Mouse (Mus musculus): ENCODE results near the gene Grap.

Grap gene

GRCm38 (mm10) chr11:61656148-61656850 is 3.2 kb downstream of the Grap start:
- no peak for DNase-seq (ENCODE audit: extremely low spot score, low spot score)

GRCm38 (mm10) chr11:61657432-61657831 is 4.4 kb downstream of the Grap start:
- DNase-seq (ENCODE audit: extremely low spot score, low spot score): no peak

GRCm38 (mm10) chr11:61658360-61658922 is 5.4 kb downstream of the Grap start:
- DNase-seq (ENCODE audit: extremely low spot score, low spot score): no peak

- DNase-seq (ENCODE audit: extremely low spot score, low spot score): no peak
Observed at GRCm38 (mm10) chr11:61659011-61659858, 6.2 kb downstream of the Grap start.

- no peak for DNase-seq (ENCODE audit: extremely low spot score, low spot score)
Observed at GRCm38 (mm10) chr11:61660001-61660400, 6.9 kb downstream of the Grap start.

- no peak for DNase-seq (ENCODE audit: extremely low spot score, low spot score)
Observed at GRCm38 (mm10) chr11:61660806-61661392, 7.8 kb downstream of the Grap start.

- no peak for DNase-seq (ENCODE audit: extremely low spot score, low spot score)
Observed at GRCm38 (mm10) chr11:61662189-61662588, 9.1 kb downstream of the Grap start.

- no peak for DNase-seq (ENCODE audit: extremely low spot score, low spot score)
Observed at GRCm38 (mm10) chr11:61665401-61665800, 12.3 kb downstream of the Grap start.

- DNase-seq (ENCODE audit: extremely low spot score, low spot score): peak; percentile 50
Observed at GRCm38 (mm10) chr11:61665991-61666799, 13.1 kb downstream of the Grap start.

- DNase-seq (ENCODE audit: extremely low spot score, low spot score): no peak
Observed at GRCm38 (mm10) chr11:61667248-61667647, 14.2 kb downstream of the Grap start.

GRCm38 (mm10) chr11:61667782-61668181 is 14.7 kb downstream of the Grap start:
- DNase-seq (ENCODE audit: extremely low spot score, low spot score): no peak

- no peak for DNase-seq (ENCODE audit: extremely low spot score, low spot score)
Observed at GRCm38 (mm10) chr11:61669492-61670490, 16.7 kb downstream of the Grap start.

- no peak for DNase-seq (ENCODE audit: extremely low spot score, low spot score)
Observed at GRCm38 (mm10) chr11:61671781-61672383, 18.8 kb downstream of the Grap start.

- peak; percentile 32 for DNase-seq (ENCODE audit: extremely low spot score, low spot score)
Observed at GRCm38 (mm10) chr11:61673686-61674085, 20.6 kb downstream of the Grap start.

- peak; percentile 23 for DNase-seq (ENCODE audit: extremely low spot score, low spot score)
Observed at GRCm38 (mm10) chr11:61674151-61674838, 21.2 kb downstream of the Grap start.

- peak; percentile 74 for DNase-seq (ENCODE audit: extremely low spot score, low spot score)
Observed at GRCm38 (mm10) chr11:61674839-61675159, 21.7 kb downstream of the Grap start.

- no peak for DNase-seq (ENCODE audit: extremely low spot score, low spot score)
Observed at GRCm38 (mm10) chr11:61675332-61675731, 22.3 kb downstream of the Grap start.

GRCm38 (mm10) chr11:61676216-61676854 is 23.3 kb downstream of the Grap start:
- DNase-seq (ENCODE audit: extremely low spot score, low spot score): peak; percentile 43

All from neural tube, embryonic 10.5 days (tissue).